Mouse (Mus musculus): ENCODE measurements around the gene Kcnh5. TPM values are rescaled to one million over a fixed set of nuclear protein-coding genes. Genes with fewer than 3 reads are reported as not detected.

The Kcnh5 gene
- polyA plus RNA-seq, 1 experiment from 2014 or later = 0.61 TPM

- Histone ChIP-seq H3K9me3 (no peaks in the 10 kb centered on the region), H3K9ac (replicated peaks) (no peak overlapping the region), H3K4me2 (replicated peaks) (no peak overlapping the region), H3K4me1 (peaks cover 9% of the 10 kb centered on the region), H3K27ac (replicated peaks) (no peak overlapping the region), H3K27me3 (no peaks in the 10 kb centered on the region), H3K36me3 (no peaks in the 10 kb centered on the region), H3K4me3 (no peak overlapping the region)
- 83% methylated on average over 12 of the region's 12 CpGs for WGBS
- ATAC-seq (ENCODE audit: low FRiP score, low read depth) = no peak
Observed at GRCm38 (mm10) chr12:74848611-74849347, 328.4 kb downstream of the Kcnh5 start.

Other genes starting within 250 kb of the Kcnh5 start
- 19.7 and 25.3 TPM in 2 replicates for gene Rhoj, start 131.0 kb upstream of the Kcnh5 start, polyA plus RNA-seq (2016; fragmentation: Nextera tagmentation; extraction: Ambion mirVana)
- gene Gphb5, start 239.4 kb upstream of the Kcnh5 start, polyA plus RNA-seq (2016; fragmentation: Nextera tagmentation; extraction: Ambion mirVana) = 0.10 TPM in 1 of 2 replicates, not detected in the other